Comparison of ENCODE assay signal across 11 mouse cellular contexts in the genomic region with DNA sequence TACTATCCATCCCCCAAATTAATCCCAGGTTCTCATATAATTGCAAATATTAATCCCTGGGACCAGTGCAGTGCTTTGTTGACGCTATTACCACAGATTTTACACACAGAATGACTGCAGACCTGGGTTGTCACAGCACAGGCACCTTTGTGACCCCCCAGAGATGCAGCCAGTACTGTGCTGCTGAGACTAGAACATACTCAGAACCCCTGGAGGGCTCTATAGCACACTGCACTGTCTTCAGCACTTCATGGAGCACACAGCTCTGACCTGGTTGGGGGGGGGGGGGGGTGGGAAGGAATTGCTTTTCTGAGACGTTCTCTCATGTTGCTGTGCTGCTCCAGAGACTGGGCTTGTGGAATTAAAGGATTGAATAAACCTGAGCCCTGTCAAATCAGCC.
"Had no signal": no experiment of that assay in that cellular context is flagged by ENCODE, and none has a peak within 500 bp of the region (broad histone marks: within the 10 kb centered on the region; RNA-seq: fewer than 3 reads in every experiment).

No protein-coding gene starts in this region.

- H3K27ac ChIP-seq: intestine, embryonic 15.5 days; layer of hippocampus, adult 2 months; limb, embryonic 12.5 days; liver, embryonic 13.5 days; stomach, postnatal 0 days had no signal

- H3K4me3 ChIP-seq: intestine, embryonic 15.5 days; layer of hippocampus, adult 2 months; limb, embryonic 12.5 days; liver, embryonic 13.5 days had no signal

- H3K36me3 ChIP-seq: intestine, embryonic 15.5 days; limb, embryonic 12.5 days; liver, embryonic 13.5 days had no signal

- H3K9ac ChIP-seq: intestine, embryonic 15.5 days; limb, embryonic 12.5 days; liver, embryonic 13.5 days; liver, postnatal 0 days had no signal

- H3K4me1 ChIP-seq: intestine, embryonic 15.5 days; limb, embryonic 12.5 days; liver, embryonic 13.5 days had no signal

- ATAC-seq: intestine, embryonic 15.5 days; liver, postnatal 0 days had no signal

- H3K27me3 ChIP-seq: intestine, embryonic 15.5 days; limb, embryonic 12.5 days; liver, embryonic 13.5 days had no signal

- DNase-seq: kidney, adult 18-20 months; kidney, postnatal 10 days; kidney, postnatal 4 days; liver; liver, embryonic 13.5 days; liver, postnatal 0 days; right cerebral cortex, adult 18-20 months had no signal

- H3K4me2 ChIP-seq: intestine, embryonic 15.5 days; limb, embryonic 12.5 days; liver, embryonic 13.5 days had no signal

- H3K9me3 ChIP-seq: intestine, embryonic 15.5 days; limb, embryonic 12.5 days; liver, embryonic 13.5 days had no signal
